Mouse (Mus musculus) kidney, postnatal 4 days (tissue): ENCODE results near the gene Zan.
A peak's percentile ranks its signal among the peaks of the same experiment; 100 is the strongest.
"Not testable (repeated sequence)": the region's sequence is repeated elsewhere in the genome, so short reads cannot be mapped to it uniquely, and the experiment has no call there.

Source experiments
- DNase-seq, 2 experiments: peaks; one replicate each; pipeline ENCODE4 v3.0.0; 2021; ENCODE audit warnings: mixed read lengths in 2 of 2

The Zan gene

GRCm38 (mm10) chr5:137500186-137500585 lies 23.3 kb upstream of the Zan start:
- no peak for DNase-seq

GRCm38 (mm10) chr5:137493831-137494230 lies 17.0 kb upstream of the Zan start:
- DNase-seq, result peak; percentile 24 to 36

GRCm38 (mm10) chr5:137491559-137491958 lies 14.7 kb upstream of the Zan start:
- DNase-seq, result peak; percentile 72 to 81

GRCm38 (mm10) chr5:137487616-137488015 lies 10.8 kb upstream of the Zan start:
- peak in 1 of 2 experiments; percentile 25 for DNase-seq

GRCm38 (mm10) chr5:137485851-137486155 lies 8.9 kb upstream of the Zan start:
- no peak for DNase-seq

- DNase-seq, result peak; percentile 22 to 24
Measured at GRCm38 (mm10) chr5:137485071-137485850, 8.4 kb upstream of the Zan start.

- DNase-seq, result peak; percentile 34 to 38
Measured at GRCm38 (mm10) chr5:137481897-137482296, 5.0 kb upstream of the Zan start.

- DNase-seq, result peak; percentile 93
Measured at GRCm38 (mm10) chr5:137481138-137481537, 4.3 kb upstream of the Zan start.

- DNase-seq, result no peak
Measured at GRCm38 (mm10) chr5:137474351-137474750, 2.5 kb downstream of the Zan start.

GRCm38 (mm10) chr5:137472252-137472904 lies 4.5 kb downstream of the Zan start:
- DNase-seq, result no peak

- DNase-seq, result no peak
Measured at GRCm38 (mm10) chr5:137466946-137467345, 9.9 kb downstream of the Zan start.

- peak in 1 of 2 experiments; percentile 47 for DNase-seq
Measured at GRCm38 (mm10) chr5:137465049-137465448, 11.8 kb downstream of the Zan start.

GRCm38 (mm10) chr5:137455866-137456591 lies 20.8 kb downstream of the Zan start:
- peak; percentile 19 to 56 for DNase-seq

- peak in 1 of 2 experiments; percentile 4 for DNase-seq
Measured at GRCm38 (mm10) chr5:137455206-137455605, 21.7 kb downstream of the Zan start.

- DNase-seq, result no peak
Measured at GRCm38 (mm10) chr5:137445536-137445935, 31.3 kb downstream of the Zan start.

GRCm38 (mm10) chr5:137440216-137440855 lies 36.5 kb downstream of the Zan start:
- no peak for DNase-seq

GRCm38 (mm10) chr5:137433889-137434288 lies 43.0 kb downstream of the Zan start:
- DNase-seq, result no peak

- not testable (repeated sequence) for DNase-seq
Measured at GRCm38 (mm10) chr5:137430402-137430801, 46.5 kb downstream of the Zan start.

GRCm38 (mm10) chr5:137425648-137426047 lies 51.2 kb downstream of the Zan start:
- DNase-seq, result no peak

GRCm38 (mm10) chr5:137419841-137420240 lies 57.0 kb downstream of the Zan start:
- DNase-seq, result no peak

- DNase-seq, result peak; percentile 42 to 55
Measured at GRCm38 (mm10) chr5:137419105-137419504, 57.8 kb downstream of the Zan start.

GRCm38 (mm10) chr5:137414253-137414652 lies 62.6 kb downstream of the Zan start:
- DNase-seq, result no peak

- no peak for DNase-seq
Measured at GRCm38 (mm10) chr5:137411235-137411634, 65.6 kb downstream of the Zan start.
